Mouse (Mus musculus) heart, adult 9 months (tissue): ENCODE data around the gene Ptpn1.

ENCODE experiments used
- DNase-seq, 2 experiments: peaks; one replicate each; pipeline ENCODE4 v3.0.0; 2022; ENCODE audit warnings: low spot score in 2 of 2

Gene Ptpn1

DNA sequence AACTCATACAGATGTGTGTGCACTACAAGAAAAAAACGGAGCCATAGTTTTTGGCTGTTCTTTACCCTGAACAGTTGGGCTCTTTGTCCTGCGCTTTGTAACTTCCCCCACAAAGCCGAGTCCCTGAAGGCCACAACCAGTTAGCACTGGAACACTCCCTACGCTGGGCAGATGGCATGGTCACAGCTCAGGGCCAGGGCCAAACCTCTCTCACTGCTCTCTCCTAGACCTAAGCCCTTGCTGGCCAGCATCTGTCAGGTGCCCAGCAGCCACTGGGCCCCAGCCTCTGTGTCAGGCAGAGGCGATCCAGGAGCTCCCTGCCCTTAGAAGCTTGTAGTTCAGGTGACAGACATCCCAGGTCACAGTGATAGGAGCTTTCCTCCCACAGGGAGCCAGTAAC lies 13.6 kb downstream of the Ptpn1 start:
- no peak for DNase-seq

DNA sequence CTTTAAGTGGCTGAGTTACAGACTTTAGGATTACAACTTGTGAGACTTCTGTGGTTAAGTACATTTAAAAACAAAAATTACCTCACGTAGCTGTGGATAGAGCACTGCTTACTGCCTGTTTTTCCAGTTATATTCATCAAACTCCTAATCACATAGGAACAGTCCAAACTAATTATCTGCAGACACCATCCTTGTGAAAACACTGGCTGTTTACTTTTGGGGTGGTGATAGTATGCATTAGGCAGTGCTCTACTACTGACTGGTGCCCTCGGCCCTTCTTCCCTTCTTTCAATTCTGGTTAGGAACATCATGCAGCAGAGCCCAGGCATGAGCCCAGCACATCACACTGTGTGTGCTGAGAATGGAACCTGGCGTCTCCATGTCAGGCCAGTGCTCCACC lies 15.4 kb downstream of the Ptpn1 start:
- no peak for DNase-seq

DNA sequence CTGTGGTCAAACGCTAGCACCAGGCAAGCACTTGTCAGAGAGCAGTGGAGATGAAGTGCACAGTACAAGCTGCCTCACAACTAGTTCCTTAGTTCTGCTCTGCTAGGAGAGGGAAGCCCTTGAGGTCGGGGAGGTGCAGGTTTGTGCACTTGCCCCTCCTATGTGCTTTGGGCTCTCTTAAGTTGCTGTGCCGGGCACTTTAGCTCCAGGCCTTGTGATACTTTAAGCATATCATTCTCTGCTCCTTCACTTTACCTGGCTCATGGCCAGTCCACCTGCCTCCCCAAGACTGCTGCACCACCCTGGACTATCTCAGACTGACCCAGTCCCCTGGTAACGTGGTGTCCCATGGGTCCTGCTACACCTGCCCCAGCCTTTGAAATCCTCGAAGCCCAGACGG lies 16.2 kb downstream of the Ptpn1 start:
- no peak for DNase-seq

DNA sequence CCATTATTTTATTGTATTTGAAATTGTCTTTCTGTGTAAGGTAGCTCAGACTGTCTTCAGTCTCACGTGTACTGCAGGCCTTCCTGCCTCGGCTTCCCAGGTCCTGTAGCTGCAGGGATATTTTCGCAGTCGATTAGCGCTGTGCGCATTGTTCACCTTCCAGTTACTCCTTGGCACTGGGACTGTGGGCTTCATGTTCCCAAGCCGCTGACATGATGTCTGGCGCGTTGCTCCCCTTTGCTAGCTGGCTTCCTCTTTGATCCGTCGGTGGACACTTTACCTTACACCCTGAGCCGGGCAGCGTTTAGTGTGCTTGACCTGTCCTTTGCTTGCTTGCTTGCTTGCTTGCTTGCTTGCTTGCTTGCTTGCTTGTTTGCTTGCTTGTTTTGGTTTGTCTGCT lies 16.7 kb downstream of the Ptpn1 start:
- DNase-seq: no peak

DNA sequence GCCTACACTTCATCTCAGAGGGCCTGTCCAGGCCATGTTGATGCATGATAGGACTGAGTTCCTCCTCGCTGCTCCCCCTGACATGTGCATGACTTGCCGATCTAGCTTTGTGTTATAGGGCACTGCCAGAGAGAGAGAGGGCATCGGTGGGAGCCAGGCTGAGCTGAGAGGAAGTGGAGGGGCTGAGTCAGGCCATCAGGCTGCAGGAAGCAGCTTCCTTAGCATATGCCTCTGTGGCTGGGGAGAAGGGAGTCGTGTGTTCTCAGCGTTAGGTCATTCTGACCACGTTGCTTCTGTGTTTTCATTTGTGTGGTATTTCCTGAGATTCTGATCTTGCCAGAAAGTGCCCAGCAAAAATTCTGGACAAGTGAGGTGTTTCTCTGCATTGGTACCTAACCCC lies 17.4 kb downstream of the Ptpn1 start:
- DNase-seq: peak in 1 of 2 experiments; percentile 58

DNA sequence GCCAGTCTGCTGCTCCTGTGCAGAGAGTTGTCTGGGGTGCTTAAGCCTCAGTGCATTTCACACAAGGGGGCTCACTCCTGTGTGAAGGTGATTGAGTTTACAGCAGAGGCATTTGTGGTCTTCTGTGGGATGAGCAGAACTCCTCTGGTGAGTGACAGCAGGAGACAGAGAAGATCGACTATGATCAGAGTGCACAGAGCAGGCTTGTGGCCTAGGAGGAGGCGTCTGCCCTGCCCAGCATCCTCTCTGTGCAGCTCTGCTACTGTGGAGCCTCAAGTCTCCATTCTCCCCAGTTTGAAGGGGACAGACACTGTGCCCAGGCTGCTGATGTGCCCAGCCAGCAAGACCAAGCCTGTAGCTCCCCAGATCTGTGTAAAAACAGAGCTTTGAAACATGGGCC lies 18.0 kb downstream of the Ptpn1 start:
- DNase-seq: no peak

DNA sequence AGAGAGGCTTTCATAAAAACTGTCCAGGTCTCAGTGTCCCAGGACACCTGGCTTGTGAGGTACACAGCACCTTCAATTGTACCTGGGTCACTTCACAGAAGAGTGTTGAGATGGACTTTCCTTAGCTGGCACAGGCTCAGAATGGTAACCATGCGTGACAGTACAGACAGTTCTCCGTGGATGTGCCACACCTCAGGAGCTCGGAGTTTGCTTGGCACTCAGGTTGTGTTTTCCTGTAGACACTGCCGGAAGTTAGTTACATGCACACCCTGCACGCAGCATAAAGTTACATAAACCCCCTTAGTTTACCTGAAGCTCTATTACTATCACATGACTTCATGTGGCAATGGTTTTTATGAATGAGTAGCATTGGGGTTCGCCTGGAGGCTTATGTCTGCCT lies 18.8 kb downstream of the Ptpn1 start:
- no peak for DNase-seq

DNA sequence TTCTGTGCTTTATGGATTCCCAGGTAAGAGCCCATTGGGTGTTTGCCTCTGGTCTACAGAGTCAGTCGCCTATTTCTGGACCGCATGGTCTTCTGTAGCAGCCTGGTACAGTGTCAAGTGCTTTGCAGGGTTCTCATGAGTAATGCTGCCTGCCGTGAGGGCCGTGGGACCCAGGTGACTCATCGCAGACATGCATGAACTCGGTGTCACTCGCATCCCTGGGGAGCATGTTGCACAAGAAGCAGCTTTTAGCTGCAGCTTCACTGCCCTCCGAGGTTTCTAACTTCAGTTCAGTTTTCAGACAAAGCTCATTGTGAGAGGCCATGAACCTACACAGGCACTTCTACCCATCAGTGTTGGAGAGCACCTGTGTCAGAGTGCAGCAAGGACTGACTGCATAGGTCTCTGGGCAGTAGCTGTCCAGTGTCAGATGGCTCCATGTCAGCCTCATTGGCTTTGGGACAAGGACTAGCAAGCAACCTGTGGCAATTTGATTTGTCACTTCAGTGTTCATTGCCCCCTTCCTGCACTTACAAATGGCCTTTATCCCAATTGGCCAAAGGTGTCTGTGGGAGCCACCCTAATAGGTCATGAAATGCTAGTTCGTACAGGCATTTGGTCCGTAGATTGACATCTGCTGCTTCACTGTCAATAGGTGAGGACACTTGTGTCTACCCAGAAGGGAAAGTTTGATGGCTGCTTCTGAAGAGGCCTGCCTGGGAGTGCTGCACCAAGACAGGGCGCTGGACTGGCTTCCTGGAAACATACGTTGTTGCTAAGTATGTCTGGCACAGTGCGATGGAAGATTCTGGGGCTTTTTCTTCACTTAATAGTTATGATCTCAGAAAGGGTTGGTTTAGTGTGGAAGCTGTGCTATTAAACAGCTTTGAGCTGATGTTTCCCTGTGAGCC lies 19.7 kb downstream of the Ptpn1 start:
- no peak for DNase-seq

DNA sequence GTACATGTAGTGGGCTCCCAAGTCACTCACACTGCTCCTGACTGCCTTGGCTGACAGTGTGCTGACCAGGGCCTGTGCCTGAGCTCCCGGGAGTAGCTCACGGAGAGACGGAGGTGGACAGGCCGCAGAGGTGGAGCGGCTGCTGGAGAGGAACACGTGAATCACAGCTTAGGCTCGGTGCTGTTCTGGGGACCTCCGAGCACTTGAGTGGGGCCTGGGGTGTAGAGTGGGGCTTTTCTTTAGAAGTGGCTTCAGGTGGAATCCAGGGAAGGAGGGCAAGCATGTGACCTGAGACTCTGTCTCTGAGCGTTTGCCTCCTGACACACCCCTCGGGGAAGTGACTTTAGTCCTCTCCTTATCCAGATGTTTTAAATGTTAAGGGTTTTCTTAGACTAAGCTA lies 22.0 kb downstream of the Ptpn1 start:
- no peak for DNase-seq

DNA sequence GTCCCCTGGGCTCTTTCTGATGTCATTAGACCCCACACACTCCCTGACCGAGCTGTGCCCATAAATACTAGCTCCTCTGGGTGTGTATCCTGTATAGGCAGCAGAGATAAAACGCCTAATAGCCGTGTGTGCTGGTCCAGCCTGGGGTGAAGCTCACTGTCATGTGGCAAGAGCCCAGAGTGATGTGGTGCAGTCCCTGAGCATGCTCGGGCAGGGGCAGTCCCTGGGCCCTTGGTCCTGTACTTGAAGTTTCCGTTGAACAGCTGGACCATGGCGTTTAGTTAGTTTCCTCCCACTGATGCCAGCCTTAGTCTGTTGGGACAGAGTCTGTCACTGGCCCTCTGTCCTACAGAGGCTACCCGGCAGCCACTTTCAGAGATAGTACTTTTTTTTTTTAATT lies 23.1 kb downstream of the Ptpn1 start:
- no peak for DNase-seq

DNA sequence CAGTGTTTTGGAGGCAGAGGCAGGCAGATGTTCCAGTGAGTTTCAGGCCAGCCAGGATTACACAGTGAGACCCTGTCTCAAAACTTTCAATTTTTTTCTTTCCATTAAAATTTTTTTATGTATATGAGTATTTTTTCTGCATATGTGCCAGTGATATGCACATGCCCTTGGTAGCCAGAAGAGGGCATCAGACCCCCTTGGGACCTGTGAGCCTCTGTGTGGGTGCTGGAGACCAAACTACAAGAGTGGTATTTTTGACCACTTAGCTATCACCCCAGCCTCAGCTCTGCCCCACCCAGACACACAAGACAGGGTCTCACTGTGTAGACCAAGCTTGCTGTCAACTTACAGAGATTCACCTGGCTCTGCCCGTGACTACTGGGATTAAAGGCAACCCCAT lies 25.7 kb downstream of the Ptpn1 start:
- DNase-seq: no peak

DNA sequence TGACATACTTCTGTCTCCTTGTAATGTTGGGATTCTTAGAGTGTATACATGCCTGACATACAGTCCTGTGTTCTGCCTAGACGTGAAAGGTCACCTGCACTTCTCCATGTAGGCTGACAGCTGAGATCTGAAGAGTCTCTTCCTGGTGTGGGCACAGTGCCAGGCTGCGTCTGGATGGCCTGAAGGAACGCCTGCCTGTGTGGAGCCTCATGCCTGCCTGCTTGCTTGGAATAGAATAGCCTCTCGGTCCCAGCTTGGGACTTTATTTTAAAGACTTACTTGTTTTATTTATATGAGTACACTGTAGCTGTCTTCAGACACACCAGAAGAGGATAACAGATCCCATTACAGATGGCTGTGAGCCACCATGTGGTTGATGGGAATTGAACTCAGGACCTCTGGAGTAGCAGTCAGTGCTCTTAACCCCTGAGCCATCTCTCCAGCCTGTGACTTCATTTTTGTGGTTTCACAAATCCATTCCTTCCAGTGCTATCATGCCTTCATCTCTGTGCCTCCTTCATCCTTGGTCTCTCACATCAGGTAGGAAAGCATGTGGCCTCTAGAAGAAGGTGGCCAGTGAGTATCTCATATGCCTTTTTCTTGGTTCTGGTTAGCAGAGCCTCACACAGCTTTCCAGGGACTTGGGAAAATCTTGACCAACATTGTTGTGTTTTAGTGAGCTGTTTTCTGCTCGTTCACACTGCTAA lies 26.4 kb downstream of the Ptpn1 start:
- no peak for DNase-seq

DNA sequence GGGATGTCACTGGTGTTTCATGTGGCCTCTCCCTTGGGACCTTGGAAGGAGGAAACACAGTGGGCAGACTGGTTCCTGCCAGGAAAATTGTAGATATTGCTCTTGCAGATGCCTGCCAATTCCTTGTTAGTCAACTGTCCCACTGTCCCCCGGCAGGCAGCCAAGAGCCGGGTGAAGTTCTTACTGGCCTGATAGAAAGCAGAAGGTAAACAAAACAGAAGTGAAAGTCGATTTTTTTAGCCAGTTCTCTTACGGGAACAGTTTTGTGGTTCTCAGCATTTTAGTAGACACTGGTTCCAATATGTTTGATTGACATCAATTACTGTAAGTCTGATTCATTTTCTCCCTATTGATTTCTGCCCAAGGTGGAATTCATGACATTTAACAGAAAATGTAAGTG lies 27.0 kb downstream of the Ptpn1 start:
- DNase-seq: peak; percentile 90

DNA sequence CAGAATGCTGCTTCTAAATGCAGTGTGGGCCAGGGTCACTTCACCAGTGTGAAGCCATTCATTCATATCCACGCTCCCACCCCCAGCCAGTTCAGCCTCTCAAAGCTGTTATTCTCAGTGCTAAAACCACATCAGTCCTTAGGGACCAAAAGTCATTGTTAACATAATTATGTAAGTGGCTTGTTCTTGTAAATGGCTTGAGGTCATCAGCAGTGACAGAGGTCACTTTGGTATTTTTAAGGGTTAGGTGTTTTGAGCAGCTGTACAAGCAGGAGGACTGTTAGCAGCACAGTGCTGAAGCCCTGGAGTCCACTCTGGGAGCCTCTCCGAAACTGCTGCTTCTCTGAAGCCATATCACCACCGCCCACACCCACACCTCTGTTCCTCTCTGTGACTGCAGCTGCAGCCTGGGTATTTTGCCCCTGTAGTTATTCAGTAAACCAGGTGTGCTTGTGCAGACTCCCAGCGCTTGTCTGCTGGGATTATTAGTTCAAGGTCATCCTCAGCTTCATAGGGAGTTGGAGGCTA lies 27.6 kb downstream of the Ptpn1 start:
- DNase-seq: no peak

DNA sequence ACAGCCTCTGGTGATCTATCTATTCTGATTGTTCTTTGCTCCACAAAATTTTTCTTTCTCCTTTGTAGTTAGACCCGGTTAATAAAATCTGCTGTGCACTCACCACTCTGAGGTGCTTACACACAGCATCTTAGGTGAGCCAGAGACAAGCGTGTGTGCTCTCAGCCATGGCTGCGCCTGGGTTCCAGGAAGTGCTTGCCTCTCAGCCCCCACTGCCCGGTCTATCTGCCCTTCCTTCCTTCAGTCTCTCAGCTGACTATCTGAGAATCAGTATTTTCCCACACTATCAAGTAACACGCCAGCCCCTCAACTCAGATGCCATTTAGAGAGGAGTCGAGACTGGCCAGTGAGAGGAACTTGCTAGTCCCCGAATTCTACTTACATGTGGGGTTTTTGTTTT lies 28.1 kb downstream of the Ptpn1 start:
- DNase-seq: no peak

DNA sequence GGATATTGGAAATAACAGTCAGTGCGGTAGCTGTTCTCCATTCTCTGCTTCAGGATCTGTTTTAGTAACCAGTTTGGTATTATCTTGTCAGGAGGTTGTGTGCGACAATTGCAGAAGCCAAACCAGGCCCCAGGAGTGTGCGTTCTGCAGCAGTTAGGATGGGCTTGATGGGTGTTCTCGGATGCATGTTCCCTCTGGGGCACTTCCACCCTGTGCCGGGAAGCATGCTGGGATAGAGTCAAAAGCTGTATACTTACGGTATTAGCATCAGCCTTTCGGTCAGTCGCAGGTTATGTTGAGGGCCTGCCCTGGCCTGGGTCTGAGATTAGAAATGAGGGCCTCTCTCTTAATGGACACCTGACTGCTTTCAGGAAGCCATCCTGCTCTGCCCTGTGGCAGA lies 28.7 kb downstream of the Ptpn1 start:
- no peak for DNase-seq

DNA sequence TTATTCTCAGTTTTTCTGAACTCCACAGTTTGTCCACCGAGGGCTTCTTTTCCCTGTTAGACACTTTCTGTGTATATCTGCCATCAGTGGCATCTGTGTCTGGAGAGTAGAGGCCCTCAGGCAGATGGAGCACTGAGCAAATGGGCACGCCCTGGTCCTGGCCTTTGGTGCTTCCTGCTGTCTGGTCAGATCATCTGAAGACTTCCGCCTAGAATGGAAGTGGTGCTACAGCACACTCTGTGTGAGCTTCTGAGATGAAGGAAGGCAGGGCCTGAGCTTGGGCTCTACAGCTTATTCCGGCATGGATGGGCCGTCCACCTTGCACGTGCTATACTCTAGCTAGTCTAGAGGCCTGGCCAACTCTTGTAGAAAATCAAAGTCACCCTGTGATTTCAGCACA lies 30.5 kb downstream of the Ptpn1 start:
- DNase-seq: no peak

DNA sequence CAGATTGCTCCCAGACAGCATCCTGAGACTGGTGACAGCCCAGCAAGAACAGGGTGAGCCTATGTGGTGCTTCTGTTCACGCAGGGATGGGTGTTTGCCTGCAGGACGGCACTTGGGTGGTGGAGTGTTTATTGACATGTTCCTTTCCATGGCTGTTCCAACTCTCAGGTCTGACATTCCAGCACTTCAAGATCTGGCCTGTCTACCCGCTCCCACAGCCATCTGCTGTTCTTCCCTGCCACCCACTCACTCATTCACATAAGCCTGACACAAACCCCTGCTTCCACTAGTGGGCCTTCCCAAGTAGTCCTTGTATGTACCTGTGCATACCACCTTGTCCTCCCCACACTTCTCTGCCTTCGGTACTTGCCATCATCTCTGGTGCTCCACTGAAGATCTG lies 31.3 kb downstream of the Ptpn1 start:
- no peak for DNase-seq

DNA sequence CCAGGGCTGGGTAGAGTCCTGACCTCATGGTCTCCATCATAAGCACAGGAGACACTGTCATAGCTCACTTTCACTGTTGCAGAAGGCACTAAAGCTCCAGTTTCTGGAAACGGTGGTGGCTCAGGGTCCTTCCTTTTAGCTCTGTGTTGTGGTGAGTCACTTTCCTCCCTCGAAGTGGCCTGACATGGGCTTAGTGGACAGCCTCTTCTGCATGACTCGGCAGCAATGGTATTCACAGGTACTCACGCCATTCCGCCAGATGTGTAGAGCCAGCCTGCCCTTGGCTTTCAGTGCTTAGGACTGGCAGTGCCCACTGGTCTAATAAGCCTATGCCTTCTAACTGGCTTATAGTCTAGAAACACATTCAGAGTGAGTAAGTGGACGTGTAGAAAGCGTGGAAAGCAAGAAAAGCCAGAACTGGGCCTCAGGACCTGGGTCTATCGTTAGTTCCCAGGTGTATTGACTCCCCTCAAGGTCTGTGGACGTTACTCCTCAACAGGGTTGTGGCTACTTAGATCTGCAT lies 32.0 kb downstream of the Ptpn1 start:
- no peak for DNase-seq

DNA sequence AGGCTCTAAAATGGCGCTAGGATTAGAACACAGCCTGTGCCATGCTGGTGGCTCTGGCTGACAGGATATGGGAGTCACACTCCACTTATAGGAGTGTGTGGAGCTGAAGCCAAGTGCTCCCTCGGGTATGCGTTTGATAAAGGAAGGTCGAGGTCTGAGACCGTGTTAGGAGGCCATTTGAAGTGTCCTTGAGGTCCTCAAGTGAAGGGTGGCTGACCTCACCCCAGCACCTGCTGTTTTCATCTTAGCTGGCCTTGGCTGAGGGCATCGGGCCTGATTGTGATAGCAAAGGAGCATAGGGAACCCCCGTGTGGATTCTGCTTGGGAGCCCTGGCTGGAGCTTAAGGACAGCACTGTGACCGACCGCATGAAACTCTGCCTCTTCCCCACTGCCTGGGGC lies 32.5 kb downstream of the Ptpn1 start:
- no peak for DNase-seq

DNA sequence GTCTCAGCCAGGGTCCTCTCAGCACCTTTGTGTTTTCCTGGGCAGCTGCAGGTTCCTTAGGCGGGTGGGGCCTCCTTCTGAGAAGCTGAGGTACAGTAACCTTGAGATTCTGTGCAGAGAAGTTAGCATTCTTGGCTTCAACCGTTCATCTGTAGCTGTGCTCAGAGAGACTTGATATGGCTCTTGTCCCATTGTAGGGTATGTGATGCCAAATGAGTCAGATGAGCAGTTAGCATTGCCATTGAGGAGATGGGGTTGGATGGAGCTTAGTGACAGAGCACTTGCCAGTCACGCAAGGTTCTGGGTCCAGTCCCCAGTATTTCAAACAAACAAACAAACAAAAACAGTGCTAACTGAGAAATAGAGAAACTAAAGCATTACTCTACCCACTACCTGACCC lies 34.1 kb downstream of the Ptpn1 start:
- no peak for DNase-seq

DNA sequence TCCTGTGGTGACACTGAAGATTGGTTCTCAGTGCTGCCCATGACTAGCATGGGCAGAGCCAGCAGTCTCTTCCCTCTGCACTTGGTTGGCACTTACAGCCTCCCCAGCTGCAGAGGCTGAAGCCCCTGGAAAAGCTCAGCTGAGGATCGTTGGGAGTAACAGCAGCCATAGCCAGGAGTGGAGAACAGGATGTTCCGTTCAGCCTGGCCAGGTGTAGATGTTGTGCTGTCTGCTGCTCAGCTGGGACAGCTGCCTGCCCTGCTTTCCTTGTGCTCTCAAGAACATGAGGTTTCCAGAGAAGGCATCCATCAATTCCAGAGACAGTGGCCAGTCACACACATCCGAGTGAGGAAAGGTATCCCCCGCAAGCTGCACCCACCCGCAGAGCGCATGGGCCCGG lies 36.6 kb downstream of the Ptpn1 start:
- no peak for DNase-seq
